ENCODE assay signal across 9 mouse cellular contexts in genomic region chr15:99318071-99318470, GRCm38 (mm10). TPM values are rescaled to one million over a fixed set of nuclear protein-coding genes. Genes with fewer than 3 reads are reported as not detected.
A peak's percentile ranks its signal among the peaks of the same experiment; 100 is the strongest.
DNase-seq lines count a peak whose midpoint lies in the region; ATAC-seq lines count a peak whose summit lies in the region.
"Had no signal": no experiment of that assay in that cellular context is flagged by ENCODE, and none has a peak within 500 bp of the region (broad histone marks: within the 10 kb centered on the region; RNA-seq: fewer than 3 reads in every experiment).

No protein-coding gene starts in this region.

- no peak overlapping the region for H3K9ac ChIP-seq in hindbrain, embryonic 13.5 days
- no peak overlapping the region for H3K9ac ChIP-seq in hindbrain, embryonic 11.5 days (ENCODE audit: low read depth, low read length)
- H3K9ac ChIP-seq in midbrain, embryonic 13.5 days (replicated peaks), result 0 out of 2 replicates have a peak overlapping the region, but pooled peaks have one; percentile 10
- H3K9ac ChIP-seq in midbrain, embryonic 14.5 days (replicated peaks; ENCODE audit: low read length), result no peak overlapping the region
- no peak overlapping the region; the same call in 1 of the 2 replicates for H3K9ac ChIP-seq in stomach, embryonic 16.5 days (ENCODE audit: low read length)

- H3K4me3 ChIP-seq in hindbrain, embryonic 13.5 days, result no peak overlapping the region
- H3K4me3 ChIP-seq in hindbrain, embryonic 11.5 days (ENCODE audit: low read depth, low read length), result no peak overlapping the region
- no peak overlapping the region for H3K4me3 ChIP-seq in midbrain, embryonic 13.5 days (replicated peaks)
- H3K4me3 ChIP-seq in midbrain, embryonic 14.5 days (replicated peaks; ENCODE audit: low read depth, low read length), result no peak overlapping the region
- no peak overlapping the region for H3K4me3 ChIP-seq in stomach, embryonic 16.5 days (replicated peaks; ENCODE audit: low read length)

- no peaks in the 10 kb centered on the region for H3K27me3 ChIP-seq in hindbrain, embryonic 13.5 days
- H3K27me3 ChIP-seq in hindbrain, embryonic 11.5 days (ENCODE audit: control insufficient read depth, insufficient read depth, low read length), result no peaks in the 10 kb centered on the region
- no peaks in the 10 kb centered on the region for H3K27me3 ChIP-seq in midbrain, embryonic 13.5 days
- no peaks in the 10 kb centered on the region for H3K27me3 ChIP-seq in midbrain, embryonic 14.5 days (ENCODE audit: control insufficient read depth, insufficient read depth, low read length)
- H3K27me3 ChIP-seq in stomach, embryonic 16.5 days (ENCODE audit: control insufficient read depth, insufficient read depth, low read length), result no peaks in the 10 kb centered on the region

- H3K27ac ChIP-seq in hindbrain, embryonic 13.5 days, result peak overlapping the region; percentile 87
- H3K27ac ChIP-seq in hindbrain, embryonic 11.5 days (ENCODE audit: low read depth, low read length), result no peak overlapping the region
- peak overlapping the region; percentile 35; the same call in 1 of the 2 replicates for H3K27ac ChIP-seq in midbrain, embryonic 13.5 days
- no peak overlapping the region for H3K27ac ChIP-seq in midbrain, embryonic 14.5 days (replicated peaks; ENCODE audit: low read depth, low read length)
- H3K27ac ChIP-seq in stomach, embryonic 16.5 days (ENCODE audit: low read length), result peak overlapping the region; percentile 63

- 93% methylated on average over 6 of the region's 6 CpGs for WGBS in hindbrain, embryonic 13.5 days
- WGBS in hindbrain, embryonic 11.5 days, result 88% methylated on average over 6 of the region's 6 CpGs
- 86% methylated on average over 6 of the region's 6 CpGs for WGBS in midbrain, embryonic 13.5 days
- 93% methylated on average over 6 of the region's 6 CpGs for whole genome bisulfite sequencing in midbrain, embryonic 14.5 days
- 87% methylated on average over 6 of the region's 6 CpGs for WGBS in stomach, embryonic 16.5 days

- no peak for ATAC-seq in hindbrain, embryonic 13.5 days (ENCODE audit: low FRiP score)
- ATAC-seq in hindbrain, embryonic 11.5 days (ENCODE audit: low FRiP score), result no peak
- ATAC-seq in midbrain, embryonic 13.5 days, result no peak
- ATAC-seq in midbrain, embryonic 14.5 days (ENCODE audit: low FRiP score, low TSS enrichment), result no peak
- ATAC-seq in stomach, embryonic 16.5 days (ENCODE audit: insufficient read depth, low FRiP score), result no peak

- no peaks in the 10 kb centered on the region for H3K9me3 ChIP-seq in hindbrain, embryonic 13.5 days
- no peaks in the 10 kb centered on the region for H3K9me3 ChIP-seq in hindbrain, embryonic 11.5 days (ENCODE audit: control insufficient read depth, low read length)
- no peaks in the 10 kb centered on the region for H3K9me3 ChIP-seq in midbrain, embryonic 13.5 days
- no peaks in the 10 kb centered on the region for H3K9me3 ChIP-seq in midbrain, embryonic 14.5 days (ENCODE audit: control insufficient read depth, low read length)
- H3K9me3 ChIP-seq in stomach, embryonic 16.5 days (replicated peaks; ENCODE audit: control insufficient read depth, low read length), result no peaks in the 10 kb centered on the region
- H3K9me3 ChIP-seq: G1E had no signal

- no peak overlapping the region for H3K4me2 ChIP-seq in hindbrain, embryonic 13.5 days
- H3K4me2 ChIP-seq in hindbrain, embryonic 11.5 days (replicated peaks; ENCODE audit: low read depth, low read length), result no peak overlapping the region
- H3K4me2 ChIP-seq in midbrain, embryonic 13.5 days (replicated peaks), result no peak overlapping the region
- no peak overlapping the region for H3K4me2 ChIP-seq in midbrain, embryonic 14.5 days (ENCODE audit: low read length)
- H3K4me2 ChIP-seq in stomach, embryonic 16.5 days (ENCODE audit: low read depth, low read length), result no peak overlapping the region

- peaks cover 97% of the 10 kb centered on the region for H3K36me3 ChIP-seq in hindbrain, embryonic 13.5 days
- peaks cover 6% of the 10 kb centered on the region; the same call in 1 of the 2 replicates for H3K36me3 ChIP-seq in hindbrain, embryonic 11.5 days (ENCODE audit: control insufficient read depth, insufficient read depth, low read length)
- H3K36me3 ChIP-seq in midbrain, embryonic 13.5 days, result peaks cover 97% of the 10 kb centered on the region
- peaks cover 93% of the 10 kb centered on the region for H3K36me3 ChIP-seq in midbrain, embryonic 14.5 days (ENCODE audit: control insufficient read depth, insufficient read depth, low read length)
- H3K36me3 ChIP-seq in stomach, embryonic 16.5 days (ENCODE audit: control insufficient read depth, insufficient read depth, low read length), result peaks cover 9% of the 10 kb centered on the region; the same call in 1 of the 2 replicates

- DNase-seq in cerebellum, adult 11-12 months, result peak; percentile 23
- DNase-seq in cerebellum, postnatal 4 days (ENCODE audit: low spot score in 2 of 2), result no peak
- no peak for DNase-seq in hindbrain, embryonic 11.5 days (ENCODE audit: low spot score)
- no peak for DNase-seq in midbrain, embryonic 14.5 days
- no peak for DNase-seq in embryo, embryonic 10 days (ENCODE audit: low spot score)

- 0 out of 2 replicates have a peak, but pooled peaks cover 3% of the 10 kb centered on the region for H3K4me1 ChIP-seq in hindbrain, embryonic 13.5 days (replicated peaks)
- H3K4me1 ChIP-seq in hindbrain, embryonic 11.5 days (replicated peaks; ENCODE audit: control insufficient read depth, insufficient read depth, low read length), result no peaks in the 10 kb centered on the region
- H3K4me1 ChIP-seq in midbrain, embryonic 13.5 days (replicated peaks), result no peaks in the 10 kb centered on the region
- H3K4me1 ChIP-seq in midbrain, embryonic 14.5 days (ENCODE audit: control insufficient read depth, insufficient read depth, low read length), result no peaks in the 10 kb centered on the region
- peaks cover 4% of the 10 kb centered on the region; the same call in 1 of the 2 replicates for H3K4me1 ChIP-seq in stomach, embryonic 16.5 days (ENCODE audit: control insufficient read depth, insufficient read depth, low read length)

RNA-seq across cellular contexts. Expression of gene Fam186b, which starts 22.4 kb away (rescaled TPM):
- 0.47 and 0.69 TPM in 2 replicates for polyA plus RNA-seq in hindbrain, embryonic 13.5 days (2015; fragmentation: Nextera tagmentation; extraction: Ambion mirVana)
- 0.22 and 0.29 TPM in 2 replicates for polyA plus RNA-seq in hindbrain, embryonic 11.5 days (2014; fragmentation: Nextera tagmentation; extraction: Ambion mirVana)
- polyA plus RNA-seq in midbrain, embryonic 13.5 days (2015; fragmentation: Nextera tagmentation; extraction: Ambion mirVana), result 0.35 TPM in 2 replicates
- polyA plus RNA-seq in midbrain, embryonic 14.5 days (2014; fragmentation: Nextera tagmentation; extraction: Ambion mirVana), result 0.74 and 1.3 TPM in 2 replicates
- polyA plus RNA-seq in stomach, embryonic 16.5 days (2015; fragmentation: Nextera tagmentation; extraction: Ambion mirVana), result 0.06 and 0.10 TPM in 2 replicates
- polyA plus RNA-seq: G1E had no signal

RNA-seq across cellular contexts. Expression of gene Prpf40b, which starts 23.2 kb away (rescaled TPM):
- polyA plus RNA-seq in hindbrain, embryonic 13.5 days (2015; fragmentation: Nextera tagmentation; extraction: Ambion mirVana), result 116 and 124 TPM in 2 replicates
- polyA plus RNA-seq in hindbrain, embryonic 11.5 days (2014; fragmentation: Nextera tagmentation; extraction: Ambion mirVana), result 41.9 and 45.7 TPM in 2 replicates
- polyA plus RNA-seq in midbrain, embryonic 13.5 days (2015; fragmentation: Nextera tagmentation; extraction: Ambion mirVana), result 115 and 125 TPM in 2 replicates
- polyA plus RNA-seq in midbrain, embryonic 14.5 days (2014; fragmentation: Nextera tagmentation; extraction: Ambion mirVana), result 100 and 105 TPM in 2 replicates
- polyA plus RNA-seq in stomach, embryonic 16.5 days (2015; fragmentation: Nextera tagmentation; extraction: Ambion mirVana), result 42.5 and 44.3 TPM in 2 replicates

RNA-seq across cellular contexts. Expression of gene Fmnl3, which starts 52.2 kb away (rescaled TPM):
- 8.2 and 8.8 TPM in 2 replicates for polyA plus RNA-seq in hindbrain, embryonic 13.5 days (2015; fragmentation: Nextera tagmentation; extraction: Ambion mirVana)
- 10.5 and 11.4 TPM in 2 replicates for polyA plus RNA-seq in hindbrain, embryonic 11.5 days (2014; fragmentation: Nextera tagmentation; extraction: Ambion mirVana)
- 8.5 and 8.7 TPM in 2 replicates for polyA plus RNA-seq in midbrain, embryonic 13.5 days (2015; fragmentation: Nextera tagmentation; extraction: Ambion mirVana)
- polyA plus RNA-seq in midbrain, embryonic 14.5 days (2014; fragmentation: Nextera tagmentation; extraction: Ambion mirVana), result 6.1 and 7.5 TPM in 2 replicates
- polyA plus RNA-seq in stomach, embryonic 16.5 days (2015; fragmentation: Nextera tagmentation; extraction: Ambion mirVana), result 14.2 and 16.6 TPM in 2 replicates

Comparison
In these comparisons a context has a peak if more than half of its experiments do, and no peak if none do; other contexts are left out.
1. H3K27ac ChIP-seq: peak in hindbrain, embryonic 13.5 days (single experiment), midbrain, embryonic 13.5 days (single experiment) and stomach, embryonic 16.5 days (single experiment); none in hindbrain, embryonic 11.5 days (single experiment) and midbrain, embryonic 14.5 days (single experiment).